Mouse (Mus musculus): ENCODE data around the gene Tmem230. TPM values are rescaled to one million over a fixed set of nuclear protein-coding genes. Genes with fewer than 3 reads are reported as not detected.

Tmem230 gene
- polyA plus RNA-seq, 1 experiment from 2014 or later: 46.5 TPM

- WGBS: 62% methylated on average over 8 of the region's 8 CpGs
- Histone ChIP-seq H3K36me3 (ENCODE audit: control insufficient read depth, insufficient read depth) (peaks cover 7% of the 10 kb centered on the region), H3K4me3 (ENCODE audit: low read length) (no peak overlapping the region), H3K4me1 (ENCODE audit: control insufficient read depth, insufficient read depth, low read length) (peaks cover 33% of the 10 kb centered on the region), H3K27ac (ENCODE audit: low read length) (no peak overlapping the region), H3K9ac (ENCODE audit: low read length) (no peak overlapping the region), H3K9me3 (replicated peaks; ENCODE audit: control insufficient read depth, low read length) (no peaks in the 10 kb centered on the region), H3K27me3 (ENCODE audit: control insufficient read depth, insufficient read depth, low read length) (no peaks in the 10 kb centered on the region), H3K4me2 (ENCODE audit: low read depth, low read length) (no peak overlapping the region)
- no peak for ATAC-seq (replicated peaks; ENCODE audit: extremely low read depth, insufficient read depth, low FRiP score)
Observed at GRCm38 (mm10) chr2:132278273-132278853, 30.8 kb upstream of the Tmem230 start.

- H3K4me1 ChIP-seq (ENCODE audit: control insufficient read depth, insufficient read depth, low read length): peaks cover 14% of the 10 kb centered on the region
- no peak overlapping the region for H3K9ac ChIP-seq (ENCODE audit: low read length)
- H3K4me3 ChIP-seq (ENCODE audit: low read length): no peak overlapping the region
- H3K27ac ChIP-seq (ENCODE audit: low read length): no peak overlapping the region
- ATAC-seq (replicated peaks; ENCODE audit: extremely low read depth, insufficient read depth, low FRiP score): no peak
- H3K4me2 ChIP-seq (ENCODE audit: low read depth, low read length): no peak overlapping the region
- H3K36me3 ChIP-seq (ENCODE audit: control insufficient read depth, insufficient read depth): peaks cover 7% of the 10 kb centered on the region
- no peaks in the 10 kb centered on the region for H3K27me3 ChIP-seq (ENCODE audit: control insufficient read depth, insufficient read depth, low read length)
- H3K9me3 ChIP-seq (replicated peaks; ENCODE audit: control insufficient read depth, low read length): no peaks in the 10 kb centered on the region
- 69% methylated on average over 4 of the region's 4 CpGs for WGBS
Observed at GRCm38 (mm10) chr2:132276249-132276648, 28.6 kb upstream of the Tmem230 start.

GRCm38 (mm10) chr2:132275527-132275926 lies 27.9 kb upstream of the Tmem230 start:
- WGBS: 76% methylated on average over 4 of the region's 4 CpGs
- H3K27ac ChIP-seq (ENCODE audit: low read length): no peak overlapping the region
- no peaks in the 10 kb centered on the region for H3K27me3 ChIP-seq (ENCODE audit: control insufficient read depth, insufficient read depth, low read length)
- H3K9me3 ChIP-seq (replicated peaks; ENCODE audit: control insufficient read depth, low read length): no peaks in the 10 kb centered on the region
- H3K9ac ChIP-seq (ENCODE audit: low read length): no peak overlapping the region
- H3K36me3 ChIP-seq (ENCODE audit: control insufficient read depth, insufficient read depth): peaks cover 5% of the 10 kb centered on the region
- H3K4me1 ChIP-seq (ENCODE audit: control insufficient read depth, insufficient read depth, low read length): peaks cover 14% of the 10 kb centered on the region
- no peak overlapping the region for H3K4me2 ChIP-seq (ENCODE audit: low read depth, low read length)
- no peak for ATAC-seq (replicated peaks; ENCODE audit: extremely low read depth, insufficient read depth, low FRiP score)
- no peak overlapping the region for H3K4me3 ChIP-seq (ENCODE audit: low read length)

GRCm38 (mm10) chr2:132272694-132273389 lies 25.2 kb upstream of the Tmem230 start:
- Histone ChIP-seq H3K4me1 (ENCODE audit: control insufficient read depth, insufficient read depth, low read length) (peaks cover 14% of the 10 kb centered on the region), H3K27ac (ENCODE audit: low read length) (no peak overlapping the region), H3K9ac (ENCODE audit: low read length) (no peak overlapping the region), H3K27me3 (ENCODE audit: control insufficient read depth, insufficient read depth, low read length) (no peaks in the 10 kb centered on the region), H3K9me3 (replicated peaks; ENCODE audit: control insufficient read depth, low read length) (no peaks in the 10 kb centered on the region), H3K36me3 (ENCODE audit: control insufficient read depth, insufficient read depth) (no peaks in the 10 kb centered on the region), H3K4me2 (ENCODE audit: low read depth, low read length) (no peak overlapping the region), H3K4me3 (ENCODE audit: low read length) (no peak overlapping the region)
- ATAC-seq (replicated peaks; ENCODE audit: extremely low read depth, insufficient read depth, low FRiP score): no peak
- 60% methylated on average over 6 of the region's 6 CpGs for WGBS

- Histone ChIP-seq H3K9me3 (replicated peaks; ENCODE audit: control insufficient read depth, low read length) (no peaks in the 10 kb centered on the region), H3K4me2 (ENCODE audit: low read depth, low read length) (no peak overlapping the region), H3K9ac (ENCODE audit: low read length) (no peak overlapping the region), H3K4me1 (ENCODE audit: control insufficient read depth, insufficient read depth, low read length) (peaks cover 21% of the 10 kb centered on the region), H3K4me3 (ENCODE audit: low read length) (no peak overlapping the region), H3K36me3 (ENCODE audit: control insufficient read depth, insufficient read depth) (no peaks in the 10 kb centered on the region), H3K27ac (ENCODE audit: low read length) (no peak overlapping the region; the same call in 1 of the 2 replicates), H3K27me3 (ENCODE audit: control insufficient read depth, insufficient read depth, low read length) (no peaks in the 10 kb centered on the region)
- peak; percentile 52 for ATAC-seq (replicated peaks; ENCODE audit: extremely low read depth, insufficient read depth, low FRiP score)
- 35% methylated on average over 2 of the region's 2 CpGs for WGBS
Observed at GRCm38 (mm10) chr2:132270331-132270951, 22.8 kb upstream of the Tmem230 start.

GRCm38 (mm10) chr2:132269217-132269616 lies 21.6 kb upstream of the Tmem230 start:
- Histone ChIP-seq H3K9me3 (replicated peaks; ENCODE audit: control insufficient read depth, low read length) (no peaks in the 10 kb centered on the region), H3K36me3 (ENCODE audit: control insufficient read depth, insufficient read depth) (no peaks in the 10 kb centered on the region), H3K27ac (ENCODE audit: low read length) (no peak overlapping the region), H3K4me1 (ENCODE audit: control insufficient read depth, insufficient read depth, low read length) (peaks cover 31% of the 10 kb centered on the region), H3K4me2 (ENCODE audit: low read depth, low read length) (no peak overlapping the region), H3K9ac (ENCODE audit: low read length) (no peak overlapping the region), H3K4me3 (ENCODE audit: low read length) (no peak overlapping the region), H3K27me3 (ENCODE audit: control insufficient read depth, insufficient read depth, low read length) (no peaks in the 10 kb centered on the region)
- 57% methylated on average over 3 of the region's 3 CpGs for WGBS
- no peak for ATAC-seq (replicated peaks; ENCODE audit: extremely low read depth, insufficient read depth, low FRiP score)

GRCm38 (mm10) chr2:132266086-132266485 lies 18.5 kb upstream of the Tmem230 start:
- 81% methylated on average over 3 of the region's 3 CpGs for WGBS
- H3K9ac ChIP-seq (ENCODE audit: low read length): no peak overlapping the region
- no peaks in the 10 kb centered on the region for H3K36me3 ChIP-seq (ENCODE audit: control insufficient read depth, insufficient read depth)
- no peak overlapping the region for H3K4me3 ChIP-seq (ENCODE audit: low read length)
- H3K4me1 ChIP-seq (ENCODE audit: control insufficient read depth, insufficient read depth, low read length): peaks cover 32% of the 10 kb centered on the region
- no peaks in the 10 kb centered on the region for H3K9me3 ChIP-seq (replicated peaks; ENCODE audit: control insufficient read depth, low read length)
- H3K4me2 ChIP-seq (ENCODE audit: low read depth, low read length): no peak overlapping the region
- H3K27ac ChIP-seq (ENCODE audit: low read length): no peak overlapping the region
- no peak for ATAC-seq (replicated peaks; ENCODE audit: extremely low read depth, insufficient read depth, low FRiP score)
- no peaks in the 10 kb centered on the region for H3K27me3 ChIP-seq (ENCODE audit: control insufficient read depth, insufficient read depth, low read length)

GRCm38 (mm10) chr2:132265196-132265595 lies 17.6 kb upstream of the Tmem230 start:
- H3K27me3 ChIP-seq (ENCODE audit: control insufficient read depth, insufficient read depth, low read length): no peaks in the 10 kb centered on the region
- no peak overlapping the region for H3K4me2 ChIP-seq (ENCODE audit: low read depth, low read length)
- WGBS: 76% methylated on average over 9 of the region's 9 CpGs
- H3K9me3 ChIP-seq (replicated peaks; ENCODE audit: control insufficient read depth, low read length): no peaks in the 10 kb centered on the region
- no peak for ATAC-seq (replicated peaks; ENCODE audit: extremely low read depth, insufficient read depth, low FRiP score)
- no peak overlapping the region for H3K9ac ChIP-seq (ENCODE audit: low read length)
- no peak overlapping the region for H3K4me3 ChIP-seq (ENCODE audit: low read length)
- no peak overlapping the region for H3K27ac ChIP-seq (ENCODE audit: low read length)
- peaks cover 29% of the 10 kb centered on the region for H3K4me1 ChIP-seq (ENCODE audit: control insufficient read depth, insufficient read depth, low read length)
- no peaks in the 10 kb centered on the region for H3K36me3 ChIP-seq (ENCODE audit: control insufficient read depth, insufficient read depth)

GRCm38 (mm10) chr2:132264266-132264710 lies 16.7 kb upstream of the Tmem230 start:
- Histone ChIP-seq H3K9me3 (replicated peaks; ENCODE audit: control insufficient read depth, low read length) (no peaks in the 10 kb centered on the region), H3K36me3 (ENCODE audit: control insufficient read depth, insufficient read depth) (no peaks in the 10 kb centered on the region), H3K27ac (ENCODE audit: low read length) (peak overlapping the region; percentile 24; the same call in 1 of the 2 replicates), H3K4me2 (ENCODE audit: low read depth, low read length) (peak overlapping the region; percentile 64), H3K4me3 (ENCODE audit: low read length) (peak overlapping the region; percentile 85), H3K27me3 (ENCODE audit: control insufficient read depth, insufficient read depth, low read length) (no peaks in the 10 kb centered on the region), H3K4me1 (ENCODE audit: control insufficient read depth, insufficient read depth, low read length) (peaks cover 23% of the 10 kb centered on the region), H3K9ac (ENCODE audit: low read length) (peak overlapping the region; percentile 91)
- no peak for ATAC-seq (replicated peaks; ENCODE audit: extremely low read depth, insufficient read depth, low FRiP score)
- 19% methylated on average over 6 of the region's 6 CpGs for WGBS

Data from heart, embryonic 16.5 days (tissue).